Mouse (Mus musculus): ENCODE data around the gene Actr6. TPM values are rescaled to one million over a fixed set of nuclear protein-coding genes. Genes with fewer than 3 reads are reported as not detected.

Actr6 gene
- polyA plus RNA-seq, 1 experiment from 2014 or later, result 29.6 TPM

GRCm38 (mm10) chr10:89755231-89755630 is 23.1 kb upstream of the Actr6 start:
- WGBS (ENCODE audit: insufficient replicate concordance), result 85% methylated on average over 4 of the region's 4 CpGs
- ATAC-seq (replicated peaks; ENCODE audit: insufficient number of reproducible peaks, low FRiP score, low TSS enrichment), result no peak
- H3K36me3 ChIP-seq (ENCODE audit: control insufficient read depth, insufficient read depth, low read length), result no peaks in the 10 kb centered on the region
- H3K27me3 ChIP-seq (ENCODE audit: control insufficient read depth, insufficient read depth, low read length), result no peaks in the 10 kb centered on the region
- H3K27ac ChIP-seq (ENCODE audit: low read depth, low read length), result no peak overlapping the region
- no peak overlapping the region for H3K4me3 ChIP-seq (ENCODE audit: low read depth, low read length)
- no peaks in the 10 kb centered on the region for H3K9me3 ChIP-seq (replicated peaks; ENCODE audit: control insufficient read depth, low read length)
- H3K4me2 ChIP-seq, result no peak overlapping the region
- H3K4me1 ChIP-seq (ENCODE audit: control insufficient read depth, insufficient read depth, low read length), result no peaks in the 10 kb centered on the region
- H3K9ac ChIP-seq (ENCODE audit: low read depth, low read length), result no peak overlapping the region

DNA sequence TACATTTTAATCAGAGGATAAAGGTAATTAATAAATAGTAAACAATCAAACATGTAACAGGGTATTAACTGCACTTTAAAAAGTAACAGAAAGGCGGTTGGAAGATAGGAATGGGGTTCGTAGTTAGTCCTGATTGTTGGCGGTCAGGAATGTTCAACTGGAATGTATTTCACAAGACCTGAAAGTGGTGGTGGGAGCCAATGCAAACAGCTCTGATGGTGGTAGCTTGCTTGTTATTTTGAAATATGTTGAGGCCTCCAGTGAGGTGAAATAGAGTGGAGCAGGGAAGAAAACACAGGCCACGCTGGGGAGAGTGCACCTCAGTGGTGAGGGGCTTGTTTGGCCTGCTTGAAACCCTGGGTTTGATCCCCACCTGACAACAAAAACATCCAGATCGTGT is 19.0 kb upstream of the Actr6 start:
- no peak overlapping the region for H3K27ac ChIP-seq (ENCODE audit: low read depth, low read length)
- H3K9me3 ChIP-seq (replicated peaks; ENCODE audit: control insufficient read depth, low read length), result no peaks in the 10 kb centered on the region
- no peak overlapping the region for H3K4me2 ChIP-seq
- WGBS (ENCODE audit: insufficient replicate concordance), result 70% methylated on average over 5 of the region's 5 CpGs
- ATAC-seq (replicated peaks; ENCODE audit: insufficient number of reproducible peaks, low FRiP score, low TSS enrichment), result no peak
- no peaks in the 10 kb centered on the region for H3K27me3 ChIP-seq (ENCODE audit: control insufficient read depth, insufficient read depth, low read length)
- H3K36me3 ChIP-seq (ENCODE audit: control insufficient read depth, insufficient read depth, low read length), result no peaks in the 10 kb centered on the region
- H3K4me3 ChIP-seq (ENCODE audit: low read depth, low read length), result no peak overlapping the region
- no peaks in the 10 kb centered on the region for H3K4me1 ChIP-seq (ENCODE audit: control insufficient read depth, insufficient read depth, low read length)
- H3K9ac ChIP-seq (ENCODE audit: low read depth, low read length), result no peak overlapping the region

DNA sequence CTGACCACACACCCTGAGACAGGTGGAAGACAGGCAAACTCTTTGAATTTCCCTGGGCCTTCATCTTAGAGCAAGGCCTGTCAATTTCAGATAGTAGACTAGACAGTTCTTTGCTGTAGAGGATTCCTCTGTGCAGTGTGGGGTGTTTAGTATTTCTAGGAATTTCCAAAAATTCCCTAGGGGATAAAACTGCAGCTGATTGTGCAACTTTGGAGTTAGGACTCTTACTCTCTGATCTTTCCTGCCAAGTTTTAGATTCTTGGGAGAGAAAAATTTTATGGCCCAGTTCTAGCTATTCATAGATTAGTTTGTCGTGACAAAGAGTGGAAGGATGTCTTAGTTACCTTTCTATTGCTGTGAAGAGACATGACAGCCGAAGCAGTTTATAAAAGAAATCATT is 16.5 kb upstream of the Actr6 start:
- Histone ChIP-seq H3K27me3 (ENCODE audit: control insufficient read depth, insufficient read depth, low read length) (no peaks in the 10 kb centered on the region), H3K36me3 (ENCODE audit: control insufficient read depth, insufficient read depth, low read length) (no peaks in the 10 kb centered on the region), H3K9me3 (replicated peaks; ENCODE audit: control insufficient read depth, low read length) (no peaks in the 10 kb centered on the region), H3K9ac (ENCODE audit: low read depth, low read length) (no peak overlapping the region), H3K4me2 (no peak overlapping the region), H3K4me3 (ENCODE audit: low read depth, low read length) (no peak overlapping the region), H3K4me1 (ENCODE audit: control insufficient read depth, insufficient read depth, low read length) (no peaks in the 10 kb centered on the region), H3K27ac (ENCODE audit: low read depth, low read length) (no peak overlapping the region)
- no peak for ATAC-seq (replicated peaks; ENCODE audit: insufficient number of reproducible peaks, low FRiP score, low TSS enrichment)
- WGBS (ENCODE audit: insufficient replicate concordance), result 90% methylated on average over 2 of the region's 2 CpGs

DNA sequence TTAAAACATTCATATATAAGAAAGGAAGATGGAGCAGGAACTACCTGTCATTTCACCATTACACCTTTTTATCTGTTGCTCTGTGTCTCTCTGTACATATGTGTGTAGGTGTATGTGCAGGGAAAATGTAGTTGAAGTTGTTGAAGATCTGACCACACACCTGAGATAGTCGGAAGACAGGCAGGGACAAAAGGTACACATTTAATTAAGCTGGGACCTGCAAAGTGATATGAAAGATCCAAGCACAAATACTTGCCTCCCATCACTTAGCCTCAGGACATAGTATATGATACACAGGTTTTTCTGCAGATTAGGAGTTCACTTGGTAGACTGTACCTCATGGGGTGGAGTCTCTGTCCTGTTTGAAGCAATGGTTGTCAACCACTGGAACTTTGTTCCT is 15.8 kb upstream of the Actr6 start:
- Histone ChIP-seq H3K27me3 (ENCODE audit: control insufficient read depth, insufficient read depth, low read length) (no peaks in the 10 kb centered on the region), H3K9me3 (replicated peaks; ENCODE audit: control insufficient read depth, low read length) (no peaks in the 10 kb centered on the region), H3K27ac (ENCODE audit: low read depth, low read length) (no peak overlapping the region), H3K36me3 (ENCODE audit: control insufficient read depth, insufficient read depth, low read length) (no peaks in the 10 kb centered on the region), H3K9ac (ENCODE audit: low read depth, low read length) (no peak overlapping the region), H3K4me2 (no peak overlapping the region), H3K4me3 (ENCODE audit: low read depth, low read length) (no peak overlapping the region), H3K4me1 (ENCODE audit: control insufficient read depth, insufficient read depth, low read length) (no peaks in the 10 kb centered on the region)
- WGBS (ENCODE audit: insufficient replicate concordance), result 78% methylated on average over 1 of the region's 1 CpGs
- no peak for ATAC-seq (replicated peaks; ENCODE audit: insufficient number of reproducible peaks, low FRiP score, low TSS enrichment)

GRCm38 (mm10) chr10:89747221-89747905 is 15.3 kb upstream of the Actr6 start:
- WGBS (ENCODE audit: insufficient replicate concordance), result 87% methylated on average over 8 of the region's 8 CpGs
- H3K27ac ChIP-seq (ENCODE audit: low read depth, low read length), result no peak overlapping the region
- H3K4me1 ChIP-seq (ENCODE audit: control insufficient read depth, insufficient read depth, low read length), result no peaks in the 10 kb centered on the region
- no peak overlapping the region for H3K9ac ChIP-seq (ENCODE audit: low read depth, low read length)
- H3K27me3 ChIP-seq (ENCODE audit: control insufficient read depth, insufficient read depth, low read length), result no peaks in the 10 kb centered on the region
- H3K36me3 ChIP-seq (ENCODE audit: control insufficient read depth, insufficient read depth, low read length), result no peaks in the 10 kb centered on the region
- ATAC-seq (replicated peaks; ENCODE audit: insufficient number of reproducible peaks, low FRiP score, low TSS enrichment), result no peak
- H3K9me3 ChIP-seq (replicated peaks; ENCODE audit: control insufficient read depth, low read length), result no peaks in the 10 kb centered on the region
- H3K4me3 ChIP-seq (ENCODE audit: low read depth, low read length), result no peak overlapping the region
- H3K4me2 ChIP-seq, result no peak overlapping the region

DNA sequence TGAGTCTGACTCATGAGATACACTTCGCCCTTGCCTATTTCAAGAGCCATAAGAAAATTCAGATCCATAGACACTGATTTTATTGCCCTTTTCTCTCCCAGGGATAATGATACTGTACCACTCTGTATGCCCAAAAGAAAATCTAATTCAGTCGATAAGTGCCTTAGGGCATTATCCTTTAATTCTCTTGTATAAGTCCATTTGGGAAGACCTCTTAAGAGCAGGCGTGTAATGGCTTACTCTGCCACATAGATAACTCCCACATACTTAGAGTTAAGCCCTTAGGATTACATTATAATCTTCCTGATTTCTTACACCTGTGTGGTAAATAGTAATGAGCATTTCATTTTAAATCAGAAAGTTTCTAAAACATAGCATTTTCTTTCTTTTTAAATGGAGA is 14.5 kb upstream of the Actr6 start:
- H3K4me1 ChIP-seq (ENCODE audit: control insufficient read depth, insufficient read depth, low read length), result no peaks in the 10 kb centered on the region
- WGBS (ENCODE audit: insufficient replicate concordance), result 82% methylated on average over 3 of the region's 3 CpGs
- no peaks in the 10 kb centered on the region for H3K36me3 ChIP-seq (ENCODE audit: control insufficient read depth, insufficient read depth, low read length)
- no peaks in the 10 kb centered on the region for H3K9me3 ChIP-seq (replicated peaks; ENCODE audit: control insufficient read depth, low read length)
- no peaks in the 10 kb centered on the region for H3K27me3 ChIP-seq (ENCODE audit: control insufficient read depth, insufficient read depth, low read length)
- no peak overlapping the region for H3K4me3 ChIP-seq (ENCODE audit: low read depth, low read length)
- H3K4me2 ChIP-seq, result no peak overlapping the region
- ATAC-seq (replicated peaks; ENCODE audit: insufficient number of reproducible peaks, low FRiP score, low TSS enrichment), result no peak
- H3K27ac ChIP-seq (ENCODE audit: low read depth, low read length), result no peak overlapping the region
- no peak overlapping the region for H3K9ac ChIP-seq (ENCODE audit: low read depth, low read length)

- no peak for ATAC-seq (replicated peaks; ENCODE audit: insufficient number of reproducible peaks, low FRiP score, low TSS enrichment)
- H3K4me2 ChIP-seq, result peak overlapping the region; percentile 74
Observed at GRCm38 (mm10) chr10:89745666-89746020, 13.5 kb upstream of the Actr6 start.

GRCm38 (mm10) chr10:89744871-89745665 is 13.0 kb upstream of the Actr6 start, which contains the start of gene Uhrf1bp1l:
Gene Uhrf1bp1l (plus strand): TSS chr10:89744991.
- WGBS (ENCODE audit: insufficient replicate concordance), result under 1% methylated on average over 75 of the region's 85 CpGs
- H3K9me3 ChIP-seq (replicated peaks; ENCODE audit: control insufficient read depth, low read length), result no peaks in the 10 kb centered on the region
- H3K27ac ChIP-seq (ENCODE audit: low read depth, low read length), result peak within 1 kb of the TSS; percentile 82
- H3K36me3 ChIP-seq (ENCODE audit: control insufficient read depth, insufficient read depth, low read length), result no peaks in the 10 kb centered on the region
- peak within 1 kb of the TSS; percentile 74 for H3K4me2 ChIP-seq
- H3K9ac ChIP-seq (ENCODE audit: low read depth, low read length), result peak within 1 kb of the TSS; percentile 91
- H3K27me3 ChIP-seq (ENCODE audit: control insufficient read depth, insufficient read depth, low read length), result no peaks in the 10 kb centered on the region
- no peaks in the 10 kb centered on the region for H3K4me1 ChIP-seq (ENCODE audit: control insufficient read depth, insufficient read depth, low read length)
- H3K4me3 ChIP-seq (ENCODE audit: low read depth, low read length), result peak within 1 kb of the TSS; percentile 93
- ATAC-seq (replicated peaks; ENCODE audit: insufficient number of reproducible peaks, low FRiP score, low TSS enrichment), result peak; percentile 95

More at GRCm38 (mm10) chr10:89745666-89746020, 13.5 kb upstream of the Actr6 start:
- Histone ChIP-seq H3K27me3 (ENCODE audit: control insufficient read depth, insufficient read depth, low read length) (no peaks in the 10 kb centered on the region), H3K4me3 (ENCODE audit: low read depth, low read length) (peak overlapping the region; percentile 93), H3K9ac (ENCODE audit: low read depth, low read length) (peak overlapping the region; percentile 91), H3K36me3 (ENCODE audit: control insufficient read depth, insufficient read depth, low read length) (no peaks in the 10 kb centered on the region), H3K4me1 (ENCODE audit: control insufficient read depth, insufficient read depth, low read length) (no peaks in the 10 kb centered on the region), H3K9me3 (replicated peaks; ENCODE audit: control insufficient read depth, low read length) (no peaks in the 10 kb centered on the region), H3K27ac (ENCODE audit: low read depth, low read length) (peak overlapping the region; percentile 82)
- WGBS (ENCODE audit: insufficient replicate concordance), result under 1% methylated on average over 14 of the region's 14 CpGs

Data from heart, embryonic 11.5 days (tissue).